Mouse (Mus musculus) gastrocnemius, postnatal 4 days (tissue): ENCODE measurements around the gene Gls. TPM values are rescaled to one million over a fixed set of nuclear protein-coding genes. Genes with fewer than 3 reads are reported as not detected.

Source experiments
- DNase-seq, 2 experiments: peaks; one replicate each; pipeline ENCODE4 v3.0.0; 2021 to 2022; ENCODE audit warnings: low spot score in 2 of 2, mixed read lengths in 2 of 2
- total RNA-seq, 2 experiments: library from RNA; stranded (reverse); gene quantifications; 2 replicates each; pipeline ENCODE4 v1.2.3; 2021

Gene Gls
- total RNA-seq, 2 experiments from 2014 or later = 60.2 to 71.3 TPM

DNA sequence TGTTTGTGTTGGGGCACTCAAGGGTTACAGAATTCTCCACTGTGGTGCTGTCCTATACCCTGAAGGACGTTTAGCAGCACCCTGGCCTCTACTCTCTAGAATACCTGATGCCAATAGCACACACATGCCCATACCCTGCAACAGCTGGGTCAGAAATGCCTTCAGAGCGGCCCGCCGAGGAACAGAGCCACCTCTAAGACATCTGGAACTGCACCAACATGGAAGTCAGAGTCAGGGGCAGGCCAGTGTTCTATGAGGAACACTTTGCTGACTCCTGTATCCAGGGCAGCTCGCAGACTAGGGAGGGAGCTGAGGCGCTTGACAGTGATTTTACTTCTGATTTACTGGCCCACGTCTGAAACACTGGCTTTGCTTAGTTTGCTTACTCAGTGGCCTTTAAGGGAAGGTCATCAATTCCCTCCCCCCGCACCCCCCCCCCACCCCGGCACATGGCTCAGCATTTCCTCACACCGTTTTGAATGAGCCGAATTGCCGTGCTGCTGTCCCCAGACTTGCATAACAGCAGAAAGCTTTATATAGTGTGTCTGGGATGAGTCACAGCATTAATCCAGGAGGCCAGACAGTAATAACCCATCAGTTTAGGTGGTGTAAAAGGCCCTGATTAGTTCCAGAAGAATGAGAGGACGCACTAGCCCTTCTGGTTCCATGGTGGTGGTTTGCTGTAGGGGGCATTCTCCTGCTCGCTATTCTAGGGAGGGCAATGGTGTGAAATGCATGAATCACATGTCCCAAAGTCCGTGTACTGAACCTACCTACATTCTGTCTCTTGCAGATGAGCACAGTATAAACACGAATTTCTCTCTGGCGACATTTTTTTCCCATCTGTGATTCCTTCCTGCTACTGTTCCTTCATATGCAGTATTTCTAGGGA is 74.3 kb downstream of the Gls start:
- DNase-seq = no peak

DNA sequence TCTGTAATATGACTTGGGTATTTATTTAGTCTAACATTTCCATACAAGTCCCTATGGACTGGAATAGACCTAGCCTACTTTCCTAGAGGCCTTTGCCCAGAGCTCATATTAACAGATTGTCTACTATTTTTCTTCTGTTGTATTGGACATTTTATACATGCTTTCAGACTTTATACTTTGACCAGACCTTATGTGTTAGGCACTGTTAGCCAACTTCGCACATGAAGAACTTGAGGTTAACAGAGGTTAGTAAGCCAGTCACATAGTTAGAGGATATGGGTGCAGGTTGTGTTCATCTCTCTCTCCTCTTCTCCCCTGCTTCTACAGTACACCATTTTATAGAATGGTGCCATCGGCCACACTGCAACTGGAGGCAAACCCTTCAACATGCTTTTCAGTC is 75.0 kb downstream of the Gls start:
- no peak for DNase-seq

GRCm38 (mm10) chr1:52156351-52156750 is 76.7 kb downstream of the Gls start:
- no peak for DNase-seq

DNA sequence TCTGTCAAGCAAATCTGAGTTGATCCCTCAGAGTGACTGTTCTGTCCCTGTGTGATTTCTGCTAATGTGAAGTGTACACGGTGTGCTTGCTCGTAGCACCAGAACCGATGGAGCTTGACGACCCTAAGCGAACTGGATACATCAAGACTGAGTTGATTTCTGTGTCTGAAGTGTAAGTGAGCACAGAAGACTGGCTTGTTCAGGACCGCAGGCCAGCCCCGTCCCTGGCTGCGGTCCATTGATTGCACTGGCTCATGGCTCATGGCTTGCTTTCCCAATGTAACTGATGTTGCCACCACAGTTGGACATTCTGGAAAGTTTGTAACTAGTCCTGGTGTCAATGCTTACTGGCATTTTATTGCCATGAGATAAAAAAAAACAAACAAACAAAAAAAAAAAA is 78.1 kb downstream of the Gls start:
- DNase-seq = no peak

GRCm38 (mm10) chr1:52152936-52153335 is 80.1 kb downstream of the Gls start:
- no peak for DNase-seq

- DNase-seq = no peak
Observed at GRCm38 (mm10) chr1:52152369-52152768, 80.7 kb downstream of the Gls start.

GRCm38 (mm10) chr1:52151166-52151565 is 81.9 kb downstream of the Gls start:
- DNase-seq = no peak

GRCm38 (mm10) chr1:52150676-52151075 is 82.4 kb downstream of the Gls start:
- DNase-seq = no peak

DNA sequence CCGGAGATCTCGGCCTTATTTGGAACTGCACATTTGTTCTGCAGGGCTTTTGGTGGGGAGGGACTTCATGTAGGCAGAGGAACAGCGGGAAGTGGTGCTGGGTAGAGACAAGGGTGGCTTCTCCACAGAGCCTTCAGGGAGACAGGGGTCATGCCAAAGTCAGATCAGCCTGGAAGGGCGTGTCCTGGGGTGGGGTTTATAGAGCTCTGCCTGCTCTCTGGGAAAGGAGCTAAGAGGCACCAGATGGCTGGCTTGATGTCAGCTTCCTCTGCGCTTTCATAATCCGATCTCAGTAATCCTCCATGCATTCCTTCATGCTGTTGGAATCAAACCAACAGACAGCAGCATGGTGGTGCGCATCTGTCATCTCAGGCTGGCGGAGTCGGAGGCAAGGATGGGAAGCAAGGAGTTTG is 83.1 kb downstream of the Gls start:
- DNase-seq = peak in 1 of 2 experiments; percentile 58

DNA sequence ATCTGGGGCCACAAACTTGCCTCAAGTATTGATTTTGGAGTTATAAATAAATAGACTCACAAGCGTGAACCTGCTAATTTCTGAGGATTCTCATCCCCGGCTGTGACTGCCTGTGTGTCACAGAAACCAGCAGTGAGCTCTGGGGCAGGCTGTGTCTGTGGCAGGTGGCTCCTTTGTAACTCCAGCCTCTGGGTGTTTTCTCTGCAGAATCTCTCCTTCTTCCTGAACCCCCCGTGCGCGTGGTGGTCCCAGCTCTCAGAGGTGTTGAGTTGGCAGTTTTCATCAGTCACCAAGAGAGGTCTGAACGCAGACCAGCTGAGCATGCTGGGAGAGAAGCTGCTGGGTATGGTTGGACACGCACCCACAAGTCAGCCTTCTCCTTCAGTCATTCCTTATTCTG is 84.3 kb downstream of the Gls start:
- DNase-seq = no peak

GRCm38 (mm10) chr1:52148178-52148577 is 84.9 kb downstream of the Gls start:
- no peak for DNase-seq

DNA sequence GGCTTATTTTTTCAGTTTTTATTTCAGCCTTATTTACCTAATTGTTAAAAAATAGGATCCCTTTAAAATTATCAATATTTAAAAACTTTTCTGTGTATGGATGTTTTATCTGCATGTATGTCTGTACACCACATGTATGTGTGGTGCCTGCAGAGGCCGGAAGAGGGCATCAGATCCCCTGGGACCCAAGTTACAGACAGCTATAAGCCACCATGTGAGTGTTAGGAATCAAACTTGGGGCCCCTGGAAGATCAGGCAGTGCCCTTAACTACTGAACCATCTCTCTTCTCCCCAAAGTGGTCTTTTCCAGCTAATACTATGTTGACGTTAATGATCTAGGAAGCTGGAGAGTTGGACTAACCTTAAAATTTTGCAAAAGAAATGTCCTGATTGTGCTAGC is 85.6 kb downstream of the Gls start:
- no peak for DNase-seq

DNA sequence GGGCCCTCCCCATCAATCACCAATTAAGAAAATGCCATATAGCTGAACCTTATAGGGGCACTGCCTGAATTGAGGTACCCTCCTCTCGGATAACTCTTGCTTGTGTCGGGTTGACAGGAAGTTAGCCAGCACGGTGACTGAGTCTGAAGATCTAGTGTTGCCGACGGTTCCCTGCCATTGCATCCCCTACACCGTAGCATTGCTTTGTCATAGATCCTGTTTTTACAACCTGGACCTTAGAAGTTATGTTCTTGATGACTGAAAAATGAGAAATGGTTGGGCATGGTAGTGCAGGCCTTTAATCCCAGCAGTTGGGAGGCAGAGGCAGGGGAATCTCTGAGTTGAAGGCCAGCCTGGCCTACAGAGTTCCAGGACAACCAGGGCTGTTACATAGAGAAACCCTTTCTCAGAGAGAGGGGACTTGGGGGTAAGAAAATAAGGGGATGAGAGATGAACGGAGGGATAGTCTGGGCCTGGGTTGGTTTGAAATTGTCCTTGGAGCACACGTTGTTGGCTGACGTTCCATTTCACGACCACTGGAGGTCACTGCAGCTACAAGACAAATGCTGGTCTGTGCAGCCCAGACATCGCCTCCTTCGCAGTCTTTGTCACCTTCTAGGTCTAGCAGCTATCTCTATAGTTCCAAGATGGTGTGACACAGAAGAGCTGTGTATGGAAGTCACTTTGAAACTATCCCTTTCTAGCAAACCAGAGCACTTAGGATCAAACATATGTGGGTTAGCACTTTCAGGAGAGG is 86.6 kb downstream of the Gls start:
- peak in 1 of 2 experiments; percentile 50 for DNase-seq

DNA sequence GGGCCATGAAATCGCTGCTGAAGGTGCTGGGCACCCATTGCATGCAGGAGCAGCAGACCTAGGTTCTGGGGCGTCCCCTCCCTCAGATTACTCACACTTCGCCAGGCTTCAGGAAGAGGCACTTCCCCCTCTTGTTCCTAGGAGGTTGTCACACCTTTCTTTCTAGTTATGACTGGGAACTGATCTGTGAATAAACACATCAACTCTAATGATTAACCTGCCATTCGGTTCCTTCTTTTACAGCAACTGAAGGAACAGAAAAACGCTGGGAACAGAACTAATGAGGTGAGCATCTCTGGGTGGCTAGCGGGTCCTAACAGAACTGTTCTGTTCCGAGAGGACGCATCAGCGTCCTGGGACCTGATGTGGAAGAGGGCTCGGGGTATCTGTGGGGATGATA is 88.1 kb downstream of the Gls start:
- no peak for DNase-seq

DNA sequence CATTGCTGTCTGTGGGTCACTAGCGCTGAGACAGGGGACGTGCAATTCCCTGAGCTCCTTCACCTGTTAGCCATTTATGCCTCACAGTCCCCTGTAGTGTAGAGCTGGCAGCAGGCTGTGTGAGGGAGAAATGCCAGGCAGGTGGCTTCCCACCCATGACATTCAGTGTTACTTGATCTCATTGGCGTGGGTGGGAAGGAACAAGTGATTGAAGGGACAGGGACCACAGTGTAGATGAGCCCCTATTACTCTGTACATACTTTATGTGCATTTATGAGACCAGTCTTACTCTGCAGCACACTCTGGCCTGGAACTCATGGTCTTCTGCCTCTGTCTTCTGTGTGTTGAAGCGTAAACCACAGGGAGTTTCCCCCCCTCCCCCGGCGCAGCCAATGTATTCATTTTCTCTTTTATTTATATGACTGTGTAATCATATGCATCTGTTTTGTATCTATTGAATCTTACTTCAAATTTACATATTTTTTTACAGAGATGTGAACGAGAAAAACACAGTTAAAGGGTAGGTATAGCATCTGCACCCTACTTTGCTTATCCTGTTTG is 89.4 kb downstream of the Gls start:
- no peak for DNase-seq

DNA sequence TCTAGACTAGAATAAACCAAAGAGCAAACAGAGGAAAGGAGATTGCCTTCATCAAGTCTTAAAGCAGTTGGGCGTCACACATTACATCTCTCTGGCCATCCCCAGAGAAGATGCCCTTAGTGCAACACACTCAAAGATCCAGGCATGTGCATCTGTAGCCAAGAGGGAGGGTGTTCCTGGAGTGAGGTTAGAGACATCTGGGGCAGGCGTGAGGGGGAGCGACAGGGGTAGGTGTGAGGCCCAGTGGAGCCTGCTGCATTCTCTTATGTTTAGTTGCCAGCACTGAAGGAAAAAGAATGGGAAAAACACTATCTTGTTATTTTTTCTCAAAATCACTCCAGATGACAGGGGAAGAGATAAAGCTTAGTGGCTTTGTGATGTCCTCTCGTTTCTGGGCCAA is 89.8 kb downstream of the Gls start:
- DNase-seq = no peak

DNA sequence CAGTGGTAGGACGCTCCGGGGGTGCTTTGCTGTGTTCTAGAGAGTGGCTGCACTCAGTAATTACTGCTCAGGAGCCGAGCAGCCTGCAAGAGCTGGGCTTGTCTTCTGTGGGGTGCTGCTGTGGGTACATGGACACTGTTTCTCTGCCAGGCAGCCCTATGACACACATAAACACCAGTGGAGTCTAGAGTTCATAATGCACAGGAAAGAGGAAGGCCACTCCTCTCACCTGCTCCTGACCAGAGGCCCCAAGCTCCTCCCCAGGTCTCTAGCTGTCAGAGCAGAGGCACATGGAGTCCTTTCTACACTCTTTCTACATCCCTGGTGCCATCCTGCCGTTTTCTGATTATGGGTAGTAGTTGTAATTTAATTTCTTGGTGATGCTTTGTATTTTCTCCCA is 90.9 kb downstream of the Gls start:
- DNase-seq = no peak

DNA sequence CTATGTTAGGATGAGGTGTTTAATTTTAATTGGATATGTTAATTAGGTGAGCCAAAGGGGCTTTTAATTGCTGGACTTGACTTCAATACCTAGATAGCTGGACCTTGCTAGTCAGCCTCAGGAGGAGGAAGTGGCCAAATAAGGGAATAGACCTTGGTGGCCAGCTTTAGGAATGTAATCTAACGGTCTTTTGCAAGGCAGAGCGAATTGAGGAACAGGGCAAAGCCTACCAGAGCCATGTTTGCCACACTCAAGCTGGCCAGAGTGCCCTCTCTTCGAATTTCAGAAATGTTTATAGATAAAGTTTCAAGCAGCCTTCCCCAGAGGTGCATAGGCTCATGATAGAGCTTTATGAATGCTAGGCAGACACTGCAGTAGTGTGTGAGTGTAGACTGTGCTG is 91.5 kb downstream of the Gls start:
- no peak for DNase-seq

GRCm38 (mm10) chr1:52140534-52140933 is 92.5 kb downstream of the Gls start:
- no peak for DNase-seq

DNA sequence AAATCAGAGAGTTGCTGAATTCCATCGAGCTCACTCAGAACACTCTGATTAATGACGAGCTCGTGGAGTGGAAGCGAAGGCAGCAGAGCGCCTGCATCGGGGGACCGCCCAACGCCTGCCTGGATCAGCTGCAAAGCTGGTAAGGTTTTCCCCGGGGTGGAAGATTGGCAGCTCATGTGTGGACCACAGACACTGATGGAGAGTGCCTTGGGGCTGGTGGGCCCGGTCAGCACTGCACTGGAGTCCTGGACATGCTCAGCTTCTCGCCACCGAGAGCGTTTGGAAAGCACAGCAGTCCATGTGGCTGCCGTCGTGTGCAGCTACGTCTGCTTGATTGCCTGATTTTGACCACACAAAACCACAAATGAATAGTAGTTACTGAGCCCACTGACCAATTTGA is 95.7 kb downstream of the Gls start:
- DNase-seq = no peak

GRCm38 (mm10) chr1:52133254-52133653 is 99.8 kb downstream of the Gls start:
- no peak for DNase-seq

DNA sequence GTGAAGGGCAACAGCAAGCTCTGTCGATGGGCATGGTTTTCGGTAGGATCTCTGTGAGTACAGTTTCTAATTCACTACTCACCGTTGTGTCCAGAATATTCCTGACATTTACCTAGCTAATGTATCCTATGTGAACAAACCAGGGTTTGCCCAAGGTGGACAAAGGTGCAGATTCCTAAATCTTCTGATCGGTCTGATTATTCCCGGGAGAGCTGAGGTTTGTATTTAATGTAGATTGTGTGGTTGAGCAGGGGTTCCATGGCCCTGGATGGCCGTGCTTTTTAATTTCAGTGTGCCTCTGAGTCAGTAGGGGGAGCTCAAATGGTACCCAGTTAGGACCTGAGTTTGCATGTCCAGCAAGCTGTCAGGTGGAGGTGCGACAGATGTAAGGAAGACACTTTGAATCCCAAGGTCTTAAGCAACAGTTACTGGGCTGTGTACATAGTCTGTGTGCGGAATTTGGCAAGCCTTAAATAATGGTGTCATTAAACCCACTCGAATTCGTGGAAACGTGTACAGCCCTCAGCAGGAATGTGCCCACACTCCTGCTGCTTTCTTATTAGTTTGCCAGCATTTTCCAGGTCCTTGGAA is 101.2 kb downstream of the Gls start:
- no peak for DNase-seq
